Mouse (Mus musculus) heart, embryonic 11.5 days (tissue): ENCODE measurements around the gene Pogk. TPM values are rescaled to one million over a fixed set of nuclear protein-coding genes. Genes with fewer than 3 reads are reported as not detected.

ENCODE experiments used
- ATAC-seq: fragments of 200-750 bp; cut with Nextera tagmentation; replicated peaks from 2 replicates; pipeline ENCODE4 v1.8.0; 2017; ENCODE audit warnings: moderate library complexity; ENCODE audit not compliant: insufficient number of reproducible peaks, low FRiP score, low TSS enrichment
- H3K27ac ChIP-seq: fragments of 300-500 bp; sonication (generic); 2 replicates; pipeline ENCODE4 v1.5.1; 2014; ENCODE audit warnings: mild to moderate bottlenecking, low read depth, low read length
- H3K27me3 ChIP-seq: fragments of 300-500 bp; sonication (generic); 2 replicates; pipeline ENCODE4 v1.6.1; 2014; ENCODE audit warnings: mild to moderate bottlenecking, low read length, mixed read lengths; ENCODE audit not compliant: control insufficient read depth, insufficient read depth
- H3K36me3 ChIP-seq: fragments of 300-500 bp; sonication (generic); 2 replicates; pipeline ENCODE4 v1.6.1; 2014; ENCODE audit warnings: mild to moderate bottlenecking, low read length, moderate library complexity, mixed read lengths; ENCODE audit not compliant: control insufficient read depth, insufficient read depth
- H3K4me1 ChIP-seq: fragments of 300-500 bp; sonication (generic); 2 replicates; pipeline ENCODE4 v1.6.1; 2014; ENCODE audit warnings: low read length; ENCODE audit not compliant: control insufficient read depth, insufficient read depth
- H3K4me2 ChIP-seq: fragments of 300-500 bp; sonication (generic); 2 replicates; pipeline ENCODE4 v1.6.1; 2014; ENCODE audit warnings: mild to moderate bottlenecking, moderate library complexity
- H3K4me3 ChIP-seq: fragments of 300-500 bp; sonication (generic); 2 replicates; pipeline ENCODE4 v1.5.1; 2014; ENCODE audit warnings: low read depth, low read length
- H3K9ac ChIP-seq: fragments of 300-500 bp; sonication (generic); 2 replicates; pipeline ENCODE4 v1.6.1; 2014; ENCODE audit warnings: mild to moderate bottlenecking, low read depth, low read length, moderate library complexity
- H3K9me3 ChIP-seq: fragments of 300-500 bp; sonication (generic); replicated peaks from 2 replicates; pipeline ENCODE4 v1.6.1; 2016; ENCODE audit warnings: low read length; ENCODE audit not compliant: control insufficient read depth
- WGBS: fragments of 180-500 bp; shearing (Covaris S2); extraction: QIAGEN DNeasy Blood & Tissue Kit; methylation state at CpG from one replicate; pipeline ENCODE4 v1.1.7; 2014; ENCODE audit not compliant: insufficient replicate concordance; 5-methylcytosine and 5-hydroxymethylcytosine counted together
- polyA plus RNA-seq: library from polyadenylated mRNA; unstranded; fragments of >200 nt; fragmentation: Nextera tagmentation; extraction: Ambion mirVana; gene quantifications from 2 replicates; pipeline ENCODE4 v1.2.1, GENCODE M21; 2014

Gene Pogk
- polyA plus RNA-seq, 1 experiment from 2014 or later: 13.0 TPM

GRCm38 (mm10) chr1:166385431-166385830 lies 24.2 kb downstream of the Pogk start:
- WGBS: 82% methylated on average over 5 of the region's 5 CpGs
- H3K9me3 ChIP-seq: no peaks in the 10 kb centered on the region

GRCm38 (mm10) chr1:166384614-166385013 lies 25.0 kb downstream of the Pogk start:
- H3K9ac ChIP-seq: no peak overlapping the region
- H3K36me3 ChIP-seq: peaks cover 19% of the 10 kb centered on the region
- no peak overlapping the region for H3K4me3 ChIP-seq
- ATAC-seq: no peak
- no peak overlapping the region for H3K27ac ChIP-seq
- 89% methylated on average over 10 of the region's 10 CpGs for WGBS
- no peak overlapping the region for H3K4me2 ChIP-seq
- H3K27me3 ChIP-seq: no peaks in the 10 kb centered on the region
- no peaks in the 10 kb centered on the region for H3K9me3 ChIP-seq
- peaks cover 10% of the 10 kb centered on the region for H3K4me1 ChIP-seq

More at GRCm38 (mm10) chr1:166385431-166385830, 24.2 kb downstream of the Pogk start:
- ATAC-seq: no peak
- Histone ChIP-seq H3K36me3 (peaks cover 25% of the 10 kb centered on the region), H3K27me3 (no peaks in the 10 kb centered on the region), H3K4me2 (no peak overlapping the region), H3K27ac (no peak overlapping the region), H3K4me1 (peaks cover 9% of the 10 kb centered on the region), H3K9ac (no peak overlapping the region), H3K4me3 (no peak overlapping the region)

GRCm38 (mm10) chr1:166382626-166383025 lies 27.0 kb downstream of the Pogk start:
- Histone ChIP-seq H3K4me1 (peaks cover 9% of the 10 kb centered on the region), H3K4me3 (no peak overlapping the region), H3K9ac (no peak overlapping the region), H3K27ac (no peak overlapping the region), H3K36me3 (peaks cover 13% of the 10 kb centered on the region), H3K9me3 (no peaks in the 10 kb centered on the region), H3K4me2 (no peak overlapping the region), H3K27me3 (no peaks in the 10 kb centered on the region)
- ATAC-seq: no peak
- WGBS: 79% methylated on average over 4 of the region's 4 CpGs

GRCm38 (mm10) chr1:166381821-166382220 lies 27.8 kb downstream of the Pogk start:
- H3K9ac ChIP-seq: 0 out of 2 replicates have a peak overlapping the region, but pooled peaks have one; percentile 39
- H3K27ac ChIP-seq: no peak overlapping the region
- peaks cover 13% of the 10 kb centered on the region for H3K36me3 ChIP-seq
- 88% methylated on average over 5 of the region's 5 CpGs for WGBS
- peaks cover 9% of the 10 kb centered on the region for H3K4me1 ChIP-seq
- no peak for ATAC-seq
- H3K4me3 ChIP-seq: no peak overlapping the region
- no peak overlapping the region for H3K4me2 ChIP-seq
- H3K9me3 ChIP-seq: no peaks in the 10 kb centered on the region
- H3K27me3 ChIP-seq: no peaks in the 10 kb centered on the region

- H3K27me3 ChIP-seq: no peaks in the 10 kb centered on the region
- no peak overlapping the region for H3K27ac ChIP-seq
- no peak for ATAC-seq
- peaks cover 11% of the 10 kb centered on the region; the same call in 1 of the 2 replicates for H3K36me3 ChIP-seq
- 85% methylated on average over 10 of the region's 10 CpGs for WGBS
- H3K4me3 ChIP-seq: no peak overlapping the region
- no peaks in the 10 kb centered on the region for H3K9me3 ChIP-seq
- H3K4me2 ChIP-seq: no peak overlapping the region; the same call in 1 of the 2 replicates
- H3K4me1 ChIP-seq: peaks cover 9% of the 10 kb centered on the region
- H3K9ac ChIP-seq: 0 out of 2 replicates have a peak overlapping the region, but pooled peaks have one; percentile 39
These were observed 28.3 kb downstream of the Pogk start for GRCm38 (mm10) chr1:166381336-166381735.

GRCm38 (mm10) chr1:166379630-166380231 lies 29.9 kb downstream of the Pogk start:
- H3K36me3 ChIP-seq: peaks cover 4% of the 10 kb centered on the region; the same call in 1 of the 2 replicates
- H3K27ac ChIP-seq: peak overlapping the region; percentile 91
- H3K27me3 ChIP-seq: no peaks in the 10 kb centered on the region
- peaks cover 9% of the 10 kb centered on the region for H3K4me1 ChIP-seq
- under 1% methylated on average over 35 of the region's 41 CpGs for WGBS
- H3K9ac ChIP-seq: peak overlapping the region; percentile 96
- H3K4me2 ChIP-seq: peak overlapping the region; percentile 78
- no peak; the same call in none of the 2 replicates for ATAC-seq
- H3K9me3 ChIP-seq: no peaks in the 10 kb centered on the region
- peak overlapping the region; percentile 99 for H3K4me3 ChIP-seq

GRCm38 (mm10) chr1:166379013-166379629 lies 30.5 kb downstream of the Pogk start, which contains the start of gene Tada1:
TSS of gene Tada1 (plus strand) at chr1:166379097.
- Histone ChIP-seq H3K4me2 (peak within 1 kb of the TSS; percentile 78), H3K4me3 (peak within 1 kb of the TSS; percentile 99), H3K27me3 (no peaks in the 10 kb centered on the region), H3K9me3 (no peaks in the 10 kb centered on the region), H3K27ac (peak within 1 kb of the TSS; percentile 91), H3K4me1 (peaks cover 9% of the 10 kb centered on the region), H3K9ac (peak within 1 kb of the TSS; percentile 96), H3K36me3 (peaks cover 3% of the 10 kb centered on the region; the same call in 1 of the 2 replicates)
- under 1% methylated on average over 78 of the region's 81 CpGs for WGBS
- peak; percentile 95 for ATAC-seq

GRCm38 (mm10) chr1:166378431-166379012 lies 31.1 kb downstream of the Pogk start:
- Histone ChIP-seq H3K36me3 (peaks cover under 1% of the 10 kb centered on the region; the same call in 1 of the 2 replicates), H3K9ac (peak overlapping the region; percentile 96), H3K4me3 (peak overlapping the region; percentile 99), H3K27me3 (no peaks in the 10 kb centered on the region), H3K9me3 (no peaks in the 10 kb centered on the region), H3K27ac (peak overlapping the region; percentile 79), H3K4me1 (peaks cover 9% of the 10 kb centered on the region), H3K4me2 (peak overlapping the region; percentile 61)
- 4% methylated on average over 20 of the region's 21 CpGs for WGBS
- ATAC-seq: no peak
